Mouse (Mus musculus): Measurements from ENCODE around the gene Tmem178b. TPM values are rescaled to one million over a fixed set of nuclear protein-coding genes. Genes with fewer than 3 reads are reported as not detected.

Tmem178b gene
- polyA plus RNA-seq (2015; fragmentation: Nextera tagmentation; extraction: Ambion mirVana) = 29.8 and 29.9 TPM in 2 replicates

GRCm38 (mm10) chr6:39872901-39873591, at the start of gene Tmem178b:
Tmem178b (plus strand) TSS chr6:39873271.
- Histone ChIP-seq H3K4me1 (replicated peaks) (peaks cover 45% of the 10 kb centered on the region), H3K27me3 (no peaks in the 10 kb centered on the region), H3K4me2 (replicated peaks) (peak within 1 kb of the TSS; percentile 86)

GRCm38 (mm10) chr6:39828736-39829135, 44.3 kb upstream of the Tmem178b start:
- ATAC-seq = no peak
- 92% methylated on average over 5 of the region's 5 CpGs for WGBS
- no peak overlapping the region for H3K4me3 ChIP-seq (replicated peaks)
- no peak overlapping the region for H3K4me2 ChIP-seq (replicated peaks)
- no peaks in the 10 kb centered on the region for H3K4me1 ChIP-seq (replicated peaks)
- H3K36me3 ChIP-seq = no peaks in the 10 kb centered on the region
- H3K27me3 ChIP-seq = no peaks in the 10 kb centered on the region
- no peak overlapping the region for H3K9ac ChIP-seq (replicated peaks)
- no peak overlapping the region for H3K27ac ChIP-seq
- H3K9me3 ChIP-seq = no peaks in the 10 kb centered on the region

More at GRCm38 (mm10) chr6:39872901-39873591, at the start of gene Tmem178b:
- peak within 1 kb of the TSS; percentile 88 for H3K4me3 ChIP-seq (replicated peaks)
- H3K9ac ChIP-seq (replicated peaks) = peak within 1 kb of the TSS; percentile 94
- under 1% methylated on average over 63 of the region's 63 CpGs for WGBS
- peak; percentile 38 for ATAC-seq
- H3K27ac ChIP-seq = peak within 1 kb of the TSS; percentile 96
- H3K36me3 ChIP-seq = no peaks in the 10 kb centered on the region
- H3K9me3 ChIP-seq = no peaks in the 10 kb centered on the region

GRCm38 (mm10) chr6:39843698-39844342, 29.3 kb upstream of the Tmem178b start:
- Histone ChIP-seq H3K27ac (no peak overlapping the region), H3K4me1 (replicated peaks) (no peaks in the 10 kb centered on the region), H3K4me2 (replicated peaks) (no peak overlapping the region), H3K9ac (replicated peaks) (no peak overlapping the region), H3K9me3 (no peaks in the 10 kb centered on the region), H3K27me3 (no peaks in the 10 kb centered on the region), H3K4me3 (replicated peaks) (no peak overlapping the region), H3K36me3 (no peaks in the 10 kb centered on the region)
- WGBS = 87% methylated on average over 14 of the region's 14 CpGs
- ATAC-seq = no peak

- H3K36me3 ChIP-seq = no peaks in the 10 kb centered on the region
- ATAC-seq = no peak
- WGBS = 82% methylated on average over 2 of the region's 2 CpGs
- no peak overlapping the region for H3K27ac ChIP-seq
- H3K4me1 ChIP-seq (replicated peaks) = no peaks in the 10 kb centered on the region
- H3K27me3 ChIP-seq = no peaks in the 10 kb centered on the region
- no peak overlapping the region for H3K9ac ChIP-seq (replicated peaks)
- H3K9me3 ChIP-seq = no peaks in the 10 kb centered on the region
- no peak overlapping the region for H3K4me2 ChIP-seq (replicated peaks)
- no peak overlapping the region for H3K4me3 ChIP-seq (replicated peaks)
Measured at GRCm38 (mm10) chr6:39847538-39847937, 25.5 kb upstream of the Tmem178b start.

- H3K9ac ChIP-seq (replicated peaks) = no peak overlapping the region
- no peak for ATAC-seq
- no peak overlapping the region for H3K4me2 ChIP-seq (replicated peaks)
- no peaks in the 10 kb centered on the region for H3K9me3 ChIP-seq
- H3K27ac ChIP-seq = no peak overlapping the region
- H3K36me3 ChIP-seq = no peaks in the 10 kb centered on the region
- H3K4me1 ChIP-seq (replicated peaks) = no peaks in the 10 kb centered on the region
- H3K4me3 ChIP-seq (replicated peaks) = no peak overlapping the region
- H3K27me3 ChIP-seq = no peaks in the 10 kb centered on the region
- 63% methylated on average over 7 of the region's 7 CpGs for WGBS
Measured at GRCm38 (mm10) chr6:39848766-39849165, 24.3 kb upstream of the Tmem178b start.

GRCm38 (mm10) chr6:39849667-39850066, 23.4 kb upstream of the Tmem178b start:
- Histone ChIP-seq H3K36me3 (no peaks in the 10 kb centered on the region), H3K4me3 (replicated peaks) (no peak overlapping the region), H3K4me2 (replicated peaks) (no peak overlapping the region), H3K27ac (no peak overlapping the region), H3K9ac (replicated peaks) (no peak overlapping the region), H3K9me3 (no peaks in the 10 kb centered on the region), H3K4me1 (replicated peaks) (no peaks in the 10 kb centered on the region), H3K27me3 (no peaks in the 10 kb centered on the region)
- no peak for ATAC-seq
- WGBS = 95% methylated on average over 4 of the region's 4 CpGs

GRCm38 (mm10) chr6:39870271-39871135, 2.6 kb upstream of the Tmem178b start:
- Histone ChIP-seq H3K9ac (replicated peaks) (peak overlapping the region; percentile 94), H3K4me3 (replicated peaks) (peak overlapping the region; percentile 88), H3K4me2 (replicated peaks) (peak overlapping the region; percentile 86), H3K36me3 (no peaks in the 10 kb centered on the region), H3K27ac (peak overlapping the region; percentile 96), H3K9me3 (no peaks in the 10 kb centered on the region), H3K27me3 (no peaks in the 10 kb centered on the region), H3K4me1 (replicated peaks) (peaks cover 28% of the 10 kb centered on the region)
- WGBS = under 1% methylated on average over 28 of the region's 28 CpGs
- peak; percentile 31 for ATAC-seq

GRCm38 (mm10) chr6:39871381-39872305, 1.4 kb upstream of the Tmem178b start:
- H3K4me3 ChIP-seq (replicated peaks) = peak overlapping the region; percentile 88
- H3K4me2 ChIP-seq (replicated peaks) = peak overlapping the region; percentile 86
- H3K27me3 ChIP-seq = no peaks in the 10 kb centered on the region
- H3K4me1 ChIP-seq (replicated peaks) = peaks cover 36% of the 10 kb centered on the region
- H3K27ac ChIP-seq = peak overlapping the region; percentile 96
- under 1% methylated on average over 69 of the region's 71 CpGs for WGBS
- peak overlapping the region; percentile 94 for H3K9ac ChIP-seq (replicated peaks)
- peak; percentile 77 for ATAC-seq
- no peaks in the 10 kb centered on the region for H3K9me3 ChIP-seq
- H3K36me3 ChIP-seq = no peaks in the 10 kb centered on the region

GRCm38 (mm10) chr6:39872306-39872900, 668 bp upstream of the Tmem178b start:
- WGBS = under 1% methylated on average over 39 of the region's 39 CpGs
- peak overlapping the region; percentile 86 for H3K4me2 ChIP-seq (replicated peaks)

GRCm38 (mm10) chr6:39875186-39875585, 2.1 kb downstream of the Tmem178b start:
- ATAC-seq = no peak
- H3K9ac ChIP-seq (replicated peaks) = peak overlapping the region; percentile 44
- H3K4me1 ChIP-seq (replicated peaks) = peaks cover 40% of the 10 kb centered on the region
- H3K9me3 ChIP-seq = no peaks in the 10 kb centered on the region
- peak overlapping the region; percentile 52 for H3K27ac ChIP-seq
- WGBS = 20% methylated on average over 4 of the region's 4 CpGs
- H3K4me2 ChIP-seq (replicated peaks) = peak overlapping the region; percentile 86
- H3K36me3 ChIP-seq = peaks cover 7% of the 10 kb centered on the region
- no peaks in the 10 kb centered on the region for H3K27me3 ChIP-seq
- peak overlapping the region; percentile 88 for H3K4me3 ChIP-seq (replicated peaks)

More at GRCm38 (mm10) chr6:39872306-39872900, 668 bp upstream of the Tmem178b start:
- Histone ChIP-seq H3K9me3 (no peaks in the 10 kb centered on the region), H3K4me3 (replicated peaks) (peak overlapping the region; percentile 88), H3K27me3 (no peaks in the 10 kb centered on the region), H3K9ac (replicated peaks) (peak overlapping the region; percentile 94), H3K27ac (peak overlapping the region; percentile 96), H3K36me3 (no peaks in the 10 kb centered on the region), H3K4me1 (replicated peaks) (peaks cover 39% of the 10 kb centered on the region)
- ATAC-seq = peak; percentile 55

GRCm38 (mm10) chr6:39876444-39876843, 3.4 kb downstream of the Tmem178b start:
- H3K36me3 ChIP-seq = peaks cover 7% of the 10 kb centered on the region
- H3K4me1 ChIP-seq (replicated peaks) = peaks cover 40% of the 10 kb centered on the region
- H3K4me2 ChIP-seq (replicated peaks) = peak overlapping the region; percentile 35
- no peak overlapping the region; the same call in 1 of the 2 replicates for H3K4me3 ChIP-seq (replicated peaks)
- no peaks in the 10 kb centered on the region for H3K27me3 ChIP-seq
- WGBS = 80% methylated on average over 3 of the region's 3 CpGs
- H3K9ac ChIP-seq (replicated peaks) = no peak overlapping the region; the same call in 1 of the 2 replicates
- H3K27ac ChIP-seq = no peak overlapping the region
- ATAC-seq = no peak
- H3K9me3 ChIP-seq = no peaks in the 10 kb centered on the region

Measured in midbrain, embryonic 13.5 days (tissue).